Mouse (Mus musculus) cerebellum, adult 2 months (tissue): ENCODE data around the gene Isoc2a.
"Not testable (repeated sequence)": the region's sequence is repeated elsewhere in the genome, so short reads cannot be mapped to it uniquely, and the experiment has no call there.

Source experiments
- CTCF ChIP-seq: fragments of 200-500 bp; IDR thresholded peaks from 2 replicates; pipeline ENCODE4 v1.5.1; 2011; ENCODE audit warnings: low read depth, mild to moderate bottlenecking, control low read depth, low read length, moderate library complexity, borderline replicate concordance; ENCODE audit not compliant: insufficient read depth
- POLR2A ChIP-seq: fragments of 200-500 bp; IDR thresholded peaks from 2 replicates; pipeline ENCODE4 v1.6.1; 2011; ENCODE audit warnings: low read length, control low read depth, borderline replicate concordance; ENCODE audit not compliant: insufficient read depth

DNA sequence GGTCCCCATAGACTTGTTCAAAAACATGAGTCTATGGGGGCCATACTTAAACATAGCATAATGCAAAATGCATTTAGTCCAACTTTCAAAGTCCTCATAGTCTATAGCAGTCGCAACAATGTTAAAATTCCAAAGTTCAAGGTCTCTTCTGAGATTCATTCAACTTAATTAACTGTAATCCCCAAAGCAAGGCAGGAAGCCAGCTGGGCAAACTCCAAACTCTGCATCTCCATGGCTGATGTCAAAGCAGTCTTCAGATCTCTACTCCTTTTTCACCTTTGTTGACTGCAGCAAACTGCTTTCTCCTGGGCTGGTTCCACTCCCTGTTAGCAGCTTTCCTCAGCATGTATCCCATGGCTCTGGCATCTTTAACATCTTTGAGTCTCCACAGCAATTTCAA is 2.1 kb downstream of the Isoc2a start:
- TF ChIP-seq POLR2A, CTCF: not testable (repeated sequence)
